Mouse (Mus musculus): ENCODE results near the gene Slc26a10. TPM values are rescaled to one million over a fixed set of nuclear protein-coding genes. Genes with fewer than 3 reads are reported as not detected.

Gene Slc26a10
- polyA plus RNA-seq, 1 experiment from 2014 or later, result 2.2 TPM

GRCm38 (mm10) chr10:127177235-127177634 is 3.2 kb downstream of the Slc26a10 start:
- Histone ChIP-seq H3K4me3 (replicated peaks) (no peak overlapping the region), H3K36me3 (replicated peaks) (no peaks in the 10 kb centered on the region), H3K9me3 (no peaks in the 10 kb centered on the region), H3K9ac (no peak overlapping the region), H3K4me2 (peak overlapping the region; percentile 2; the same call in 1 of the 2 replicates), H3K4me1 (peaks cover 25% of the 10 kb centered on the region), H3K27ac (no peak overlapping the region), H3K27me3 (peaks cover 71% of the 10 kb centered on the region)
- WGBS, result 22% methylated on average over 9 of the region's 9 CpGs
- no peak for ATAC-seq (ENCODE audit: low FRiP score)

DNA sequence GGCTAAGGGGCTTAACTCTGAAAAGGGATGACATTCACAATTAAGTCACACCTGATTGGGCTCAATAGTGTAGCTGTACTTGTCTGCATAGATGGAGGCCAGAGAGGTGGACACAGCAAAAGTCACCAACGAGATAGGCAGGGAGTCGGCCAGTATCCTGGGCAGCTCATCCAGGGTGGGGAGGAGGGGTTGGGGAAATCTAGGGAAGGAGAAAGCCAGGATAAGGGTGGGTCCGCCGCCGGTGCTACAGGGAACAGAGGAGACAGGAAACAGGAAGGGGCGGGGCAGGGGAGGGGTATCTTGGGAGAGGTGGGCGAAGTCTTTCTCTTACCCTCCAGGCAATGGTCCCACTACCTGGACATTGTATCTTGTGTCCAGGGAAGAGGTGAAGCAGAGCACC is 3.7 kb downstream of the Slc26a10 start:
- no peaks in the 10 kb centered on the region for H3K36me3 ChIP-seq (replicated peaks)
- ATAC-seq (ENCODE audit: low FRiP score), result no peak
- 0 out of 2 replicates have a peak overlapping the region, but pooled peaks have one; percentile 8 for H3K4me2 ChIP-seq
- H3K4me3 ChIP-seq (replicated peaks), result no peak overlapping the region; the same call in 1 of the 2 replicates
- peaks cover 25% of the 10 kb centered on the region for H3K4me1 ChIP-seq
- no peak overlapping the region for H3K9ac ChIP-seq
- no peak overlapping the region for H3K27ac ChIP-seq
- H3K9me3 ChIP-seq, result no peaks in the 10 kb centered on the region
- WGBS, result 11% methylated on average over 7 of the region's 7 CpGs
- peaks cover 73% of the 10 kb centered on the region for H3K27me3 ChIP-seq

DNA sequence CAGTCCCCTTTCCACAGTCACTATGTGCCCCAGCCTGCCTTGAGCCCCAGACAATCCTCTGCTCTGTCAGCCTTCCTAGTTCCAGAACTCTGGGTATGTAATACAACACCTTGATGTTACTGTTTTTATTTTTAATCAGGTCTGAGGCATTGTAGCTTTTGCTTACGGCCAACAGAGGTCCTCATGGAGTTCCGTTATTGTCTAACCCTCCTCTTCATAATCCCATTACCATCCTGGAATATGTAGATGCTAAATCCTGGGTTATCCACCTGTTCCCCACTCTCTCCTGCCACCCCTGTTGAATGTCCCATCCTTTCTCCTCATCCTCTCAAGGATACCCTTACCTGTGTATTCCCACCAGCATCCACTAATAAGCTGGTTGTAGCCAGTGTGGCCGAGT is 4.2 kb downstream of the Slc26a10 start:
- Histone ChIP-seq H3K4me3 (replicated peaks) (no peak overlapping the region; the same call in 1 of the 2 replicates), H3K27me3 (peaks cover 73% of the 10 kb centered on the region), H3K27ac (no peak overlapping the region), H3K36me3 (replicated peaks) (no peaks in the 10 kb centered on the region), H3K9me3 (no peaks in the 10 kb centered on the region), H3K4me2 (no peak overlapping the region), H3K4me1 (peaks cover 25% of the 10 kb centered on the region), H3K9ac (no peak overlapping the region)
- no peak for ATAC-seq (ENCODE audit: low FRiP score)
- 28% methylated on average over 3 of the region's 3 CpGs for WGBS

- Histone ChIP-seq H3K27me3 (peaks cover 73% of the 10 kb centered on the region), H3K4me1 (peaks cover 31% of the 10 kb centered on the region), H3K36me3 (replicated peaks) (no peaks in the 10 kb centered on the region), H3K4me2 (no peak overlapping the region), H3K9ac (no peak overlapping the region), H3K9me3 (no peaks in the 10 kb centered on the region), H3K4me3 (replicated peaks) (no peak overlapping the region), H3K27ac (no peak overlapping the region)
- ATAC-seq (ENCODE audit: low FRiP score), result no peak
- 89% methylated on average over 7 of the region's 7 CpGs for WGBS
Measured at GRCm38 (mm10) chr10:127174170-127174569, 6.3 kb downstream of the Slc26a10 start.

DNA sequence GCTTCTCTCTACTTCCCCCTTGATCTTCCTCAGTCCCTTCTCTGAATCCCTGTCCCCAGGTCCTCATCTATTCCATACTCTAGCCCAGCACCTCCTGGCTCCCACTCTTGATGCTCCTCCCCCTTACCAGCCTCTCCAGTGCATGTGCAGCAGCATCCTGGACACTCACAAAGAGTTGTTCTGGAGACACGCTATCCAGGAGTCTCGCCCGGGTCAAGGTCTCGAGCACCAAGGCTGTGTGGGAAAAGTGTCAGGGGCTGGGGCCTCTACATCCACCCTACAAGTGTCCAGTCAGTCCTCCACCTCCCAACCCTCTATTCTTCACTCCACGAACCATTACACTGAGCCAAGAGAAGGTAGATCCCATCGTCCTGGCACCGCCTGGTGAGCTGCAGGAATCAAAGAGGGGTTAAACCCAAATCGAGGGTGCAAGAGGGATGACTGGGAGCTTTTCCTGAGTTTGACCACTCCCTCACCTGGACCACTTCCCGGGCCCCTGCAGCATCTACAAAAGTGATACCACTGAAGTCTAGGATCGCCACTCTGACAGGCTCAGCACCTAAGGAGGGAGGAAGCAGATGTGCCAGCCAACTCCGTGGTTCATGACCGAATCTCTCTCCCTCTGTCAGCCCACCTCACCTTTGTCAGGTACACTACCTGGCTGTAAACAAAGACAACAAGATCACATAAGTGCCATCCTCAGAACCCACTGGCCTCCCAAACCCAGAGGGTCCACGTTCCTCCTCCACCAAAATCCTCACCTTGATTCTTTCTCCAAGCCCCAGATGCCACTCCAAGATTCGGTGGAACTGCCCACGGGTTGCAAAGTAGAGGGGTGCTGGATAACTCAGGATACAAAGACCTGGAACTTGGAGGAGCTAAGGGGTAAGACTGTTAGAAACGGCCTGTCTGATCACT is 7.0 kb downstream of the Slc26a10 start:
- H3K9ac ChIP-seq, result no peak overlapping the region
- peaks cover 28% of the 10 kb centered on the region for H3K4me1 ChIP-seq
- no peak overlapping the region for H3K4me2 ChIP-seq
- no peak overlapping the region for H3K27ac ChIP-seq
- no peaks in the 10 kb centered on the region for H3K9me3 ChIP-seq
- WGBS, result 83% methylated on average over 16 of the region's 16 CpGs
- ATAC-seq (ENCODE audit: low FRiP score), result no peak
- no peaks in the 10 kb centered on the region for H3K36me3 ChIP-seq (replicated peaks)
- no peak overlapping the region for H3K4me3 ChIP-seq (replicated peaks)
- H3K27me3 ChIP-seq, result peaks cover 73% of the 10 kb centered on the region

DNA sequence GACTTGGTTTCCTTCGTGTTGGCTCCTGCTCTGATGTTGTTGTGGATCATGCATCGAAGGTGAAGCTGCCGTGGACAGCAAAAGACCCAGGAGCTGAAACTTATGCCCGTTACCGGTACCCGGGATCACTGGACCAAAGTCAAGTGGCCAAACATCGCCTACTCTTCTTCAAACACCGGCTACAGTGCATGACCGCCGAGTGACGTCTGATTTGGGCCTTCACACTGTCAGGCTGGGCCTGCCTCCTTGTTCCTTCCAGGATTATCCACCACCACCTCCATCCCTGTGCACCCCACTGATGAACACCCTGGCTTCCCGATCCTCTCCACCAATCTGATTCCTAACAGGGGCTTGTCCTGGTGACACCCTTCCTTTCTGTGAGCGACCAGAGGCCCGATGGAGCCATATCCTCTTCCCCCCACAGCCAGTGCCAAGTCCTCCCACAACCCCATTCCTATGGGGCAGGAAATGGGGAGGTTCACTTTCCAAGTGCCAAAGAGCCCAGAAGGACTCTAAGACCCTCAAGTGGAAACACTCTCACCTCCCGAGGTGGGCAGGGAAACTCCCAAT is 8.7 kb downstream of the Slc26a10 start:
- Histone ChIP-seq H3K27ac (no peak overlapping the region), H3K9ac (no peak overlapping the region), H3K4me3 (replicated peaks) (no peak overlapping the region), H3K36me3 (replicated peaks) (no peaks in the 10 kb centered on the region), H3K27me3 (peaks cover 72% of the 10 kb centered on the region), H3K4me2 (no peak overlapping the region), H3K9me3 (no peaks in the 10 kb centered on the region), H3K4me1 (peaks cover 18% of the 10 kb centered on the region)
- no peak for ATAC-seq (ENCODE audit: low FRiP score)
- 89% methylated on average over 15 of the region's 15 CpGs for WGBS

GRCm38 (mm10) chr10:127170837-127171272 is 9.6 kb downstream of the Slc26a10 start:
- peaks cover 72% of the 10 kb centered on the region for H3K27me3 ChIP-seq
- peak overlapping the region; percentile 34 for H3K4me3 ChIP-seq (replicated peaks)
- H3K4me2 ChIP-seq, result peak overlapping the region; percentile 59
- peak; percentile 67 for ATAC-seq (ENCODE audit: low FRiP score)
- WGBS, result 1% methylated on average over 29 of the region's 29 CpGs
- H3K36me3 ChIP-seq (replicated peaks), result no peaks in the 10 kb centered on the region
- H3K9ac ChIP-seq, result no peak overlapping the region
- H3K4me1 ChIP-seq, result peaks cover 27% of the 10 kb centered on the region
- no peaks in the 10 kb centered on the region for H3K9me3 ChIP-seq
- H3K27ac ChIP-seq, result no peak overlapping the region

GRCm38 (mm10) chr10:127170002-127170401 is 10.4 kb downstream of the Slc26a10 start:
- no peak overlapping the region for H3K9ac ChIP-seq

DNA sequence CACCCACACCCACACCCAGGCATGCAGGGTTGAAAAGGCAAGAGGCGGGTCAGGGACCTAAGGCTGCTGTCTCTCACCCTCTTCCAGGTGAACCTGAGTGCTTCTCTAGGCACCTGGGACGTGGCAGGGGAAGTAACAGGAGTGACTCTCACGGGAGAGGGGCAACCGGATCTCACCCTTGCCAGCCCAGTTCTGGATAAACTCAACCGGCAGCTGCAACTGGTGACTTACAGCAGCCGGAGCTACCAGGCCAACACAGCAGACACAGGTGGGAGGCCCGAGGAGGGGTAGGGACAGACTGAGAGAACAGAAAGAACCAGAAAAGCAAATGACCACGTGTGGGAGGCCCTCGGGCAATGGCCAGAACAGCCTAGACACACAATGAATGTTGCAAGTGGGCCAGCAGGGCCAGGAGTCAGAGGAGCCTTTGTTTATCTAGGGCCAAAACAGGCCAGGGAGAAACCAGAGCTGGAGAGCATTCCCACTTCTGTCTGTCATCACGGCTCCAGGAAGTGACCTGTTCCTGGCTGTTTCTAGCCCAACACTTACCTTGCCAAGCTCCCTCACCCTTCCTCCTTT is 12.7 kb downstream of the Slc26a10 start:
- H3K27ac ChIP-seq, result no peak overlapping the region
- H3K4me1 ChIP-seq, result peaks cover 38% of the 10 kb centered on the region
- peaks cover 87% of the 10 kb centered on the region for H3K27me3 ChIP-seq
- no peak overlapping the region for H3K4me2 ChIP-seq
- H3K36me3 ChIP-seq (replicated peaks), result no peaks in the 10 kb centered on the region
- H3K9ac ChIP-seq, result no peak overlapping the region
- 63% methylated on average over 10 of the region's 10 CpGs for WGBS
- no peaks in the 10 kb centered on the region for H3K9me3 ChIP-seq
- no peak for ATAC-seq (ENCODE audit: low FRiP score)
- no peak overlapping the region for H3K4me3 ChIP-seq (replicated peaks)

More at GRCm38 (mm10) chr10:127170002-127170401, 10.4 kb downstream of the Slc26a10 start:
- peaks cover 34% of the 10 kb centered on the region for H3K4me1 ChIP-seq
- 2% methylated on average over 22 of the region's 22 CpGs for WGBS
- peaks cover 80% of the 10 kb centered on the region for H3K27me3 ChIP-seq
- H3K9me3 ChIP-seq, result no peaks in the 10 kb centered on the region
- H3K36me3 ChIP-seq (replicated peaks), result no peaks in the 10 kb centered on the region
- H3K4me3 ChIP-seq (replicated peaks), result peak overlapping the region; percentile 34
- no peak overlapping the region for H3K27ac ChIP-seq
- peak overlapping the region; percentile 59 for H3K4me2 ChIP-seq
- ATAC-seq (ENCODE audit: low FRiP score), result no peak

GRCm38 (mm10) chr10:127166771-127167613 is 13.5 kb downstream of the Slc26a10 start:
- WGBS, result 27% methylated on average over 15 of the region's 15 CpGs
- Histone ChIP-seq H3K4me3 (replicated peaks) (peak overlapping the region; percentile 63), H3K9ac (0 out of 2 replicates have a peak overlapping the region, but pooled peaks have one; percentile 12), H3K36me3 (replicated peaks) (no peaks in the 10 kb centered on the region), H3K4me2 (peak overlapping the region; percentile 99), H3K4me1 (peaks cover 38% of the 10 kb centered on the region), H3K27ac (no peak overlapping the region), H3K9me3 (no peaks in the 10 kb centered on the region), H3K27me3 (peaks cover 83% of the 10 kb centered on the region)
- ATAC-seq (ENCODE audit: low FRiP score), result no peak

DNA sequence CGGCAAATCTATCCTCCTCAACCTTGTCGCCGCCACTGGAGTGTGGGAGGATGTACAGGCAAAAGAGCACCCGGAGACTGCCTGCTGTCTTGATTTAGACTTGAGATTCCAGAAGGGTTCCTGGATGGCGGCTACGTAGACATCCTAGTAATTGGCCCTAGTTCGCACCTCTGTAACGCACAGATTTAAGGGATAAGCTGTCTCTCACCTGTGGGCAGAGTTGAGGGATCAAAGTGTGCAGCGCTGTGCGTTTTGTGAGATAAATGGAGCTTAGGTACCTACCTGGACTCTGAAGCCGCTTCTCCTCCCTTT is 14.1 kb downstream of the Slc26a10 start:
- H3K4me2 ChIP-seq, result peak overlapping the region; percentile 99
- ATAC-seq (ENCODE audit: low FRiP score), result no peak; the same call in 1 of the 2 replicates
- peaks cover 77% of the 10 kb centered on the region for H3K27me3 ChIP-seq
- H3K9me3 ChIP-seq, result no peaks in the 10 kb centered on the region
- H3K27ac ChIP-seq, result 0 out of 2 replicates have a peak overlapping the region, but pooled peaks have one; percentile 57
- H3K9ac ChIP-seq, result peak overlapping the region; percentile 80
- peaks cover 38% of the 10 kb centered on the region for H3K4me1 ChIP-seq
- H3K36me3 ChIP-seq (replicated peaks), result no peaks in the 10 kb centered on the region
- H3K4me3 ChIP-seq (replicated peaks), result peak overlapping the region; percentile 63
- 2% methylated on average over 11 of the region's 11 CpGs for WGBS

All from forebrain, embryonic 12.5 days (tissue).